In genomic region chr7:122954451-122955225, GRCm38 (mm10) we compare ENCODE assay signal across 22 mouse cellular contexts. TPM values are rescaled to one million over a fixed set of nuclear protein-coding genes. Genes with fewer than 3 reads are reported as not detected.
DNase-seq lines count a peak whose midpoint lies in the region; ATAC-seq and TF ChIP-seq lines count a peak whose summit lies in the region.
"Had no signal": no experiment of that assay in that cellular context is flagged by ENCODE, and none has a peak within 500 bp of the region (broad histone marks: within the 10 kb centered on the region; RNA-seq: fewer than 3 reads in every experiment).

No protein-coding gene starts in this region.

- no peaks in the 10 kb centered on the region for H3K36me3 ChIP-seq in liver, embryonic 16.5 days (ENCODE audit: control insufficient read depth, insufficient read depth)
- H3K36me3 ChIP-seq in liver, embryonic 11.5 days (ENCODE audit: control insufficient read depth, insufficient read depth, low read length): no peaks in the 10 kb centered on the region
- no peaks in the 10 kb centered on the region for H3K36me3 ChIP-seq in lung, postnatal 0 days (ENCODE audit: insufficient read depth, low read length)
- H3K36me3 ChIP-seq: embryonic facial prominence, embryonic 10.5 days; embryonic facial prominence, embryonic 15.5 days; forebrain, embryonic 12.5 days; hindbrain, embryonic 15.5 days; limb, embryonic 10.5 days; limb, embryonic 15.5 days; neural tube, embryonic 12.5 days had no signal

- TF ChIP-seq CTCF in lung, postnatal 0 days (IDR thresholded peaks at IDR 0.05): no peak

- no peak overlapping the region for H3K27ac ChIP-seq in liver, embryonic 16.5 days (ENCODE audit: low read length)
- H3K27ac ChIP-seq in liver, embryonic 11.5 days (ENCODE audit: low read depth, low read length): no peak overlapping the region
- peak overlapping the region; percentile 48; the same call in 1 of the 2 replicates for H3K27ac ChIP-seq in lung, postnatal 0 days (ENCODE audit: low read length)
- H3K27ac ChIP-seq: embryonic facial prominence, embryonic 10.5 days; embryonic facial prominence, embryonic 15.5 days; forebrain, embryonic 12.5 days; hindbrain, embryonic 15.5 days; limb, embryonic 10.5 days; limb, embryonic 15.5 days; neural tube, embryonic 12.5 days had no signal

- H3K4me3 ChIP-seq in liver, embryonic 16.5 days (ENCODE audit: low read depth, low read length): no peak overlapping the region
- no peak overlapping the region for H3K4me3 ChIP-seq in liver, embryonic 11.5 days (ENCODE audit: low read depth, low read length)
- H3K4me3 ChIP-seq in lung, postnatal 0 days (ENCODE audit: low read depth, low read length): no peak overlapping the region
- H3K4me3 ChIP-seq: embryonic facial prominence, embryonic 10.5 days; embryonic facial prominence, embryonic 15.5 days; forebrain, embryonic 12.5 days; hindbrain, embryonic 15.5 days; limb, embryonic 10.5 days; limb, embryonic 15.5 days; neural tube, embryonic 12.5 days had no signal

- WGBS in liver, embryonic 16.5 days (ENCODE audit: insufficient replicate concordance): 65% methylated on average over 11 of the region's 11 CpGs
- 82% methylated on average over 11 of the region's 11 CpGs for WGBS in liver, embryonic 11.5 days
- WGBS in lung, postnatal 0 days: 83% methylated on average over 11 of the region's 11 CpGs

- peaks cover 6% of the 10 kb centered on the region; the same call in 1 of the 2 replicates for H3K4me1 ChIP-seq in liver, embryonic 16.5 days (ENCODE audit: control insufficient read depth, low read depth, low read length)
- peaks cover 4% of the 10 kb centered on the region for H3K4me1 ChIP-seq in liver, embryonic 11.5 days (replicated peaks; ENCODE audit: control insufficient read depth, insufficient read depth, low read length)
- H3K4me1 ChIP-seq in lung, postnatal 0 days (ENCODE audit: insufficient read depth, low read depth, low read length): no peaks in the 10 kb centered on the region
- H3K4me1 ChIP-seq: embryonic facial prominence, embryonic 15.5 days; forebrain, embryonic 12.5 days; hindbrain, embryonic 15.5 days; limb, embryonic 10.5 days; limb, embryonic 15.5 days; neural tube, embryonic 12.5 days had no signal

- H3K4me2 ChIP-seq in liver, embryonic 16.5 days (ENCODE audit: low read depth, low read length): peak overlapping the region; percentile 21; the same call in 1 of the 2 replicates
- no peak overlapping the region for H3K4me2 ChIP-seq in liver, embryonic 11.5 days
- H3K4me2 ChIP-seq in lung, postnatal 0 days (replicated peaks; ENCODE audit: low read depth, low read length): no peak overlapping the region
- H3K4me2 ChIP-seq: embryonic facial prominence, embryonic 15.5 days; forebrain, embryonic 12.5 days; heart, embryonic 11.5 days; hindbrain, embryonic 15.5 days; limb, embryonic 15.5 days; midbrain, embryonic 11.5 days; neural tube, embryonic 12.5 days had no signal

- TF ChIP-seq EP300 in lung, postnatal 0 days (IDR thresholded peaks at IDR 0.05): no peak

- H3K27me3 ChIP-seq in liver, embryonic 16.5 days (ENCODE audit: control insufficient read depth, insufficient read depth, low read depth, low read length): no peaks in the 10 kb centered on the region
- no peaks in the 10 kb centered on the region for H3K27me3 ChIP-seq in liver, embryonic 11.5 days (replicated peaks; ENCODE audit: control insufficient read depth, insufficient read depth, low read length)
- no peaks in the 10 kb centered on the region for H3K27me3 ChIP-seq in lung, postnatal 0 days (replicated peaks; ENCODE audit: insufficient read depth, low read length)
- H3K27me3 ChIP-seq: CH12.LX; embryonic facial prominence, embryonic 15.5 days; forebrain, embryonic 12.5 days; hindbrain, embryonic 15.5 days; limb, embryonic 15.5 days; neural tube, embryonic 12.5 days had no signal

- H3K9ac ChIP-seq in liver, embryonic 16.5 days (ENCODE audit: low read depth, low read length): no peak overlapping the region
- H3K9ac ChIP-seq in liver, embryonic 11.5 days (ENCODE audit: low read depth, low read length): no peak overlapping the region
- H3K9ac ChIP-seq in lung, postnatal 0 days (replicated peaks; ENCODE audit: low read depth): no peak overlapping the region
- H3K9ac ChIP-seq: embryonic facial prominence, embryonic 15.5 days; forebrain, embryonic 12.5 days; hindbrain, embryonic 15.5 days; limb, embryonic 15.5 days; neural tube, embryonic 12.5 days had no signal

- intact Hi-C loops in heart, postnatal 14 days (cut with DNase I): no loop called here

- no peak for ATAC-seq in liver, embryonic 16.5 days (ENCODE audit: low read depth)
- no peak for ATAC-seq in liver, embryonic 11.5 days (replicated peaks; ENCODE audit: low FRiP score)
- no peak for ATAC-seq in lung, postnatal 0 days
- ATAC-seq: midbrain, embryonic 16.5 days had no signal

- peak; percentile 68 for DNase-seq in heart, adult 11 months
- no peak for DNase-seq in heart, postnatal 14 days
- no peak for DNase-seq in liver, embryonic 11.5 days (ENCODE audit: low spot score)
- DNase-seq in lung, postnatal 0 days (ENCODE audit: low spot score): no peak
- DNase-seq in lung, adult 18-20 months: no peak
- no peak for DNase-seq in gastrocnemius, adult 18-20 months (ENCODE audit: low spot score)
- DNase-seq: cerebellum, adult 8-10 months; cerebellum, postnatal 25 days; right cerebral cortex, adult 18-20 months; spleen, adult 18-20 months had no signal

- H3K9me3 ChIP-seq in liver, embryonic 16.5 days (replicated peaks; ENCODE audit: control insufficient read depth, low read length): no peaks in the 10 kb centered on the region
- H3K9me3 ChIP-seq in liver, embryonic 11.5 days (ENCODE audit: control insufficient read depth, low read length): no peaks in the 10 kb centered on the region
- H3K9me3 ChIP-seq in lung, postnatal 0 days (ENCODE audit: low read length): no peaks in the 10 kb centered on the region
- H3K9me3 ChIP-seq: embryonic facial prominence, embryonic 10.5 days; embryonic facial prominence, embryonic 15.5 days; forebrain, embryonic 12.5 days; hindbrain, embryonic 15.5 days; limb, embryonic 10.5 days; limb, embryonic 15.5 days; neural tube, embryonic 12.5 days had no signal

RNA-seq across cellular contexts. Expression of gene Rbbp6, which starts 10.8 kb away (rescaled TPM):
- 10 to 100 TPM; 40.5 to 42.2 TPM for total RNA-seq in heart, postnatal 14 days (2021)
- 7.1 and 7.9 TPM in 2 replicates for polyA plus RNA-seq in liver, embryonic 16.5 days (2015; fragmentation: Nextera tagmentation; extraction: Ambion mirVana)
- 25.4 and 32.2 TPM in 2 replicates for polyA plus RNA-seq in liver, embryonic 11.5 days (2014; fragmentation: Nextera tagmentation; extraction: Ambion mirVana)
- 18.3 and 19.6 TPM in 2 replicates for polyA plus RNA-seq in lung, postnatal 0 days (2015; fragmentation: Nextera tagmentation; extraction: Ambion mirVana)
- 10 to 100 TPM; 23.4 to 24.5 TPM for total RNA-seq in gastrocnemius, adult 18-20 months (2021)
